Mouse (Mus musculus) liver, embryonic 16.5 days (tissue): ENCODE measurements at regions not wholly inside any gene's neighbourhood (a gene's known extent, or its start where the extent isn't known, plus 50 kb on each side); places are given as distances from the start of the nearest gene placed in this dataset.

Source experiments
- ATAC-seq: fragments of 200-750 bp; cut with Nextera tagmentation; 2 replicates; pipeline ENCODE4 v1.8.0; 2017; ENCODE audit warnings: low read depth, mild to moderate bottlenecking, moderate number of reproducible peaks, moderate library complexity
- H3K27ac ChIP-seq: fragments of 300-500 bp; sonication (generic); 2 replicates; pipeline ENCODE4 v1.5.1; 2014; ENCODE audit warnings: mild to moderate bottlenecking, low read length
- H3K27me3 ChIP-seq: fragments of 300-500 bp; sonication (generic); 2 replicates; pipeline ENCODE4 v1.6.1; 2014; ENCODE audit warnings: low read depth, low read length, mixed read lengths; ENCODE audit not compliant: control insufficient read depth, insufficient read depth
- H3K36me3 ChIP-seq: fragments of 300-500 bp; sonication (generic); 2 replicates; pipeline ENCODE4 v1.6.1; 2014; ENCODE audit warnings: mild to moderate bottlenecking; ENCODE audit not compliant: control insufficient read depth, insufficient read depth
- H3K4me1 ChIP-seq: fragments of 300-500 bp; sonication (generic); 2 replicates; pipeline ENCODE4 v1.6.1; 2014; ENCODE audit warnings: low read depth, low read length, mixed read lengths; ENCODE audit not compliant: control insufficient read depth
- H3K4me2 ChIP-seq: fragments of 300-500 bp; sonication (generic); 2 replicates; pipeline ENCODE4 v1.6.1; 2014; ENCODE audit warnings: low read depth, low read length, mixed read lengths
- H3K4me3 ChIP-seq: fragments of 300-500 bp; sonication (generic); 2 replicates; pipeline ENCODE4 v1.5.1; 2014; ENCODE audit warnings: low read depth, mild to moderate bottlenecking, low read length
- H3K9ac ChIP-seq: fragments of 300-500 bp; sonication (generic); 2 replicates; pipeline ENCODE4 v1.6.1; 2014; ENCODE audit warnings: low read depth, low read length
- H3K9me3 ChIP-seq: fragments of 300-500 bp; sonication (generic); replicated peaks from 2 replicates; pipeline ENCODE4 v1.6.1; 2016; ENCODE audit warnings: low read length; ENCODE audit not compliant: control insufficient read depth
- WGBS: fragments of 180-500 bp; shearing (Covaris S2); extraction: QIAGEN DNeasy Blood & Tissue Kit; methylation state at CpG from one replicate; pipeline ENCODE4 v1.1.7; 2014; ENCODE audit not compliant: insufficient replicate concordance; 5-methylcytosine and 5-hydroxymethylcytosine counted together

GRCm38 (mm10) chr3:17794251-17795061 is 153.8 kb upstream of the Cypt12 start:
- Histone ChIP-seq H3K4me2 (no peak overlapping the region), H3K9me3 (no peaks in the 10 kb centered on the region), H3K4me1 (no peaks in the 10 kb centered on the region), H3K36me3 (no peaks in the 10 kb centered on the region), H3K4me3 (no peak overlapping the region), H3K9ac (no peak overlapping the region), H3K27ac (no peak overlapping the region), H3K27me3 (peaks cover 51% of the 10 kb centered on the region)
- no peak for ATAC-seq
- 3% methylated on average over 46 of the region's 46 CpGs for WGBS

GRCm38 (mm10) chr3:17795271-17796260 is 152.6 kb upstream of the Cypt12 start:
- no peak for ATAC-seq
- Histone ChIP-seq H3K9me3 (no peaks in the 10 kb centered on the region), H3K36me3 (no peaks in the 10 kb centered on the region), H3K4me2 (no peak overlapping the region), H3K27ac (no peak overlapping the region), H3K4me3 (no peak overlapping the region), H3K9ac (no peak overlapping the region), H3K27me3 (peaks cover 43% of the 10 kb centered on the region), H3K4me1 (no peaks in the 10 kb centered on the region)
- 5% methylated on average over 24 of the region's 24 CpGs for WGBS

- Histone ChIP-seq H3K27ac (no peak overlapping the region), H3K36me3 (no peaks in the 10 kb centered on the region), H3K9me3 (no peaks in the 10 kb centered on the region), H3K4me1 (no peaks in the 10 kb centered on the region), H3K4me3 (no peak overlapping the region), H3K4me2 (no peak overlapping the region), H3K9ac (no peak overlapping the region), H3K27me3 (peaks cover 35% of the 10 kb centered on the region)
- ATAC-seq = no peak
- 9% methylated on average over 3 of the region's 3 CpGs for WGBS
Measured at GRCm38 (mm10) chr3:17796766-17797165, 151.4 kb upstream of the Cypt12 start.

DNA sequence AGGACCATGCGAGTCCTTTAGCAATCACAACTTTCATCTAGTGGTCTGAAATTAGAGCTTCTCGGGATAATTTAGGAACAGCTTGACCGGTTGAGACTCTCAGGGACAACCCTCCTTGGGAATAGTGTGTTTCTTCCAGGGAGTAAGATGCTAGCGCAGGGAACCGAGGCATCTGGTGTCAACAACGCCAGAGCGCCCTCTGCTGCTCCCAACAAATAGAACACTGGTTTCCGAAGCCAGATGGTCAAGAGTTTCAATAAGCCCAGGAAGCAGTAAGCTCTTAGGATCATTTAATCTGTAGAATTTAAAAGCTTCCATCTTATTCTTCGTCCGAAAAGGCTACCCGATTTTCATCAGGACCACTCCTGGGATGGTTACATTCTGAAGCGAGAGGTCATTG is 149.8 kb upstream of the Cypt12 start:
- ATAC-seq = no peak
- H3K36me3 ChIP-seq = no peaks in the 10 kb centered on the region
- no peak overlapping the region for H3K9ac ChIP-seq
- no peak overlapping the region for H3K4me3 ChIP-seq
- H3K27me3 ChIP-seq = peaks cover 31% of the 10 kb centered on the region
- no peaks in the 10 kb centered on the region for H3K9me3 ChIP-seq
- WGBS = 5% methylated on average over 12 of the region's 12 CpGs
- no peak overlapping the region for H3K27ac ChIP-seq
- H3K4me2 ChIP-seq = no peak overlapping the region
- no peaks in the 10 kb centered on the region for H3K4me1 ChIP-seq

- no peaks in the 10 kb centered on the region for H3K9me3 ChIP-seq
Measured at GRCm38 (mm10) chr3:17799120-17799519, 149.1 kb upstream of the Cypt12 start.

GRCm38 (mm10) chr3:17800810-17801209 is 147.4 kb upstream of the Cypt12 start:
- Histone ChIP-seq H3K4me3 (no peak overlapping the region), H3K4me1 (no peaks in the 10 kb centered on the region), H3K27me3 (peaks cover 7% of the 10 kb centered on the region), H3K9me3 (no peaks in the 10 kb centered on the region), H3K4me2 (no peak overlapping the region), H3K9ac (no peak overlapping the region), H3K27ac (no peak overlapping the region), H3K36me3 (no peaks in the 10 kb centered on the region)
- ATAC-seq = no peak
- WGBS = 37% methylated on average over 2 of the region's 2 CpGs

More at GRCm38 (mm10) chr3:17799120-17799519, 149.1 kb upstream of the Cypt12 start:
- H3K36me3 ChIP-seq = no peaks in the 10 kb centered on the region
- H3K9ac ChIP-seq = no peak overlapping the region
- peaks cover 24% of the 10 kb centered on the region for H3K27me3 ChIP-seq
- WGBS = 29% methylated on average over 6 of the region's 6 CpGs
- H3K27ac ChIP-seq = no peak overlapping the region
- no peak for ATAC-seq
- no peak overlapping the region for H3K4me3 ChIP-seq
- H3K4me1 ChIP-seq = no peaks in the 10 kb centered on the region
- H3K4me2 ChIP-seq = no peak overlapping the region

DNA sequence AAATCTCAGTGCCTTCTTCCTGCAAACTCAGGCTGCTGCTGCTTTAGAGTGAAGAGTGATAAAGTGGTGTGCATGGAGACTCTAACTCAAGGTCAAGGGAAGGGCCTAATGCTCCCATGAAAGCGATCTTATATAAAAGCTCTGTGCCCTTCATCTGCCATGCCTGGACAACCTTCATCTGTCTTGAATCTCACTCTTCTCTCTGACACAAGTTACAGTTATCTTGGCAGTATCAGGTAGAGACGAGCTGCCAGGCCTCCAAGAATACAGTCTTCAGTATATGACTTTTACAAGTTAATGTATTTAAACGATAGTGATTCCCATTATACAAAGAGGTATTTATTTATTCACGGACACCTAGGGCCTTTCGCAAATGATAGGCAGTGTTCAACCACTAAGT is 146.7 kb upstream of the Cypt12 start:
- no peak for ATAC-seq
- H3K4me2 ChIP-seq = no peak overlapping the region
- no peaks in the 10 kb centered on the region for H3K4me1 ChIP-seq
- no peaks in the 10 kb centered on the region for H3K9me3 ChIP-seq
- no peaks in the 10 kb centered on the region for H3K36me3 ChIP-seq
- WGBS = 62% methylated on average over 5 of the region's 5 CpGs
- H3K4me3 ChIP-seq = no peak overlapping the region
- no peak overlapping the region for H3K27ac ChIP-seq
- H3K27me3 ChIP-seq = peaks cover 3% of the 10 kb centered on the region
- no peak overlapping the region for H3K9ac ChIP-seq

DNA sequence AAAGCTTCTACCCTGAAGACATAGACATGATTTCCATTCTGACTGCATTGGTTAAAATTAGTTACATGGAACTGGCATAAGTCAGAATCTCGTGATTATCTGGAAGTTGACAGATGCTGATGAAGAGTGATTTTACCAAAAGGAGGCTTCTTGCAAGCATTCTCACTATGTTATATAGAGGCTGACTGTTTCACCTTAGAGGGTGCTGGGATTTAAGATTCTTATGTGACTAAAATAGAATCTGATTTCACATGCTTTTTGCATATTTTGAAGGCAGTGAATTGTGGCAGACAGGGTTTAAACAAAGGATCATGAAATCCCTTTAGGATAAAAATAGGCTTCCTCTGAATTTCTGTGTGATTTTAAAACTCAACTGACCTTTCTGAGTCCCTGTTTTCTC is 143.0 kb upstream of the Cypt12 start:
- Histone ChIP-seq H3K27me3 (no peaks in the 10 kb centered on the region), H3K4me2 (no peak overlapping the region), H3K27ac (no peak overlapping the region), H3K9ac (no peak overlapping the region), H3K4me1 (no peaks in the 10 kb centered on the region), H3K4me3 (no peak overlapping the region), H3K36me3 (no peaks in the 10 kb centered on the region), H3K9me3 (no peaks in the 10 kb centered on the region)
- 43% methylated on average over 1 of the region's 1 CpGs for WGBS
- no peak for ATAC-seq

- no peak overlapping the region for H3K9ac ChIP-seq
- 42% methylated on average over 6 of the region's 6 CpGs for WGBS
- H3K4me2 ChIP-seq = no peak overlapping the region
- H3K36me3 ChIP-seq = no peaks in the 10 kb centered on the region
- no peaks in the 10 kb centered on the region for H3K27me3 ChIP-seq
- no peaks in the 10 kb centered on the region for H3K4me1 ChIP-seq
- no peak overlapping the region for H3K4me3 ChIP-seq
- no peaks in the 10 kb centered on the region for H3K9me3 ChIP-seq
- no peak for ATAC-seq
- H3K27ac ChIP-seq = no peak overlapping the region
Measured at GRCm38 (mm10) chr3:17811290-17811689, 136.9 kb upstream of the Cypt12 start.
